Mouse (Mus musculus): ENCODE data around the gene P2rx7. TPM values are rescaled to one million over a fixed set of nuclear protein-coding genes. Genes with fewer than 3 reads are reported as not detected.

P2rx7 gene
- total RNA-seq, 2 experiments from 2014 or later = 6.2 to 7.7 TPM

GRCm38 (mm10) chr5:122736761-122737160, 93.0 kb downstream of the P2rx7 start:
- intact Hi-C loops (cut with DNase I) = no loop called here
- Histone ChIP-seq H3K27ac (no peak overlapping the region), H3K4me3 (no peak overlapping the region)
- no peak for DNase-seq (ENCODE audit: extremely low spot score in 1 of 2, low spot score in 2 of 2)
- no peak for TF ChIP-seq CTCF (IDR thresholded peaks at IDR 0.05)

Small RNAs within 50 kb of the gene (microRNA-seq; reads per million reads assigned to microRNA genes)
- gene Mir8115 = 0.73 to 1.9 reads per million in 2 experiments

Other genes starting within 250 kb of the P2rx7 start
- gene Anapc7, start 222.2 kb upstream of the P2rx7 start, total RNA-seq (2021) = 10 to 100 TPM; 28.6 to 29.5 TPM
- 100 to 1,000 TPM; 670 to 735 TPM for gene Atp2a2, start 141.7 kb upstream of the P2rx7 start, total RNA-seq (2021)
- gene Ift81, start 29.4 kb upstream of the P2rx7 start, total RNA-seq (2021) = 10 to 100 TPM; 46.4 to 49.2 TPM
- 10 to 100 TPM; 19.3 to 20.1 TPM for gene P2rx4, start 63.6 kb downstream of the P2rx7 start, total RNA-seq (2021)
- gene Camkk2, start 135.5 kb downstream of the P2rx7 start, total RNA-seq (2021) = 100 to 1,000 TPM; 238 to 248 TPM
- 100 to 1,000 TPM; 222 to 229 TPM for gene Anapc5, start 177.4 kb downstream of the P2rx7 start, total RNA-seq (2021)
- 10 to 100 TPM; 51.5 to 56.3 TPM for gene Rnf34, start 206.1 kb downstream of the P2rx7 start, total RNA-seq (2021)

Data from left cerebral cortex, adult 2 months (tissue).